Mouse (Mus musculus): Measurements from ENCODE around the gene Nav1. TPM values are rescaled to one million over a fixed set of nuclear protein-coding genes. Genes with fewer than 3 reads are reported as not detected.

The Nav1 gene
- polyA plus RNA-seq, 1 experiment from 2014 or later = 48.8 TPM

- ATAC-seq = peak; percentile 56
These were observed 43.2 kb downstream of the Nav1 start for GRCm38 (mm10) chr1:135563781-135564414.

GRCm38 (mm10) chr1:135562982-135563650 is 44.0 kb downstream of the Nav1 start:
- 65% methylated on average over 8 of the region's 8 CpGs for WGBS
- H3K9me3 ChIP-seq (ENCODE audit: control insufficient read depth, low read length) = no peaks in the 10 kb centered on the region
- peaks cover 63% of the 10 kb centered on the region for H3K4me1 ChIP-seq (ENCODE audit: control insufficient read depth, insufficient read depth, low read depth, low read length)
- H3K4me2 ChIP-seq (ENCODE audit: low read length) = no peak overlapping the region
- H3K36me3 ChIP-seq (ENCODE audit: control insufficient read depth, insufficient read depth, low read length) = no peaks in the 10 kb centered on the region
- peak overlapping the region; percentile 35; the same call in 1 of the 2 replicates for H3K27ac ChIP-seq (ENCODE audit: low read depth, low read length)
- H3K27me3 ChIP-seq (replicated peaks; ENCODE audit: control insufficient read depth, insufficient read depth, low read length) = no peaks in the 10 kb centered on the region
- 0 out of 2 replicates have a peak, but pooled peaks have one; percentile 1 for ATAC-seq
- H3K9ac ChIP-seq (ENCODE audit: low read depth, low read length) = no peak overlapping the region
- no peak overlapping the region for H3K4me3 ChIP-seq (ENCODE audit: low read length)

More at GRCm38 (mm10) chr1:135563781-135564414, 43.2 kb downstream of the Nav1 start:
- Histone ChIP-seq H3K4me2 (ENCODE audit: low read length) (no peak overlapping the region), H3K4me3 (ENCODE audit: low read length) (no peak overlapping the region), H3K27me3 (replicated peaks; ENCODE audit: control insufficient read depth, insufficient read depth, low read length) (no peaks in the 10 kb centered on the region), H3K27ac (ENCODE audit: low read depth, low read length) (peak overlapping the region; percentile 57), H3K9ac (ENCODE audit: low read depth, low read length) (no peak overlapping the region), H3K4me1 (ENCODE audit: control insufficient read depth, insufficient read depth, low read depth, low read length) (peaks cover 60% of the 10 kb centered on the region), H3K36me3 (ENCODE audit: control insufficient read depth, insufficient read depth, low read length) (no peaks in the 10 kb centered on the region), H3K9me3 (ENCODE audit: control insufficient read depth, low read length) (no peaks in the 10 kb centered on the region)
- 28% methylated on average over 9 of the region's 9 CpGs for WGBS

GRCm38 (mm10) chr1:135562115-135562514 is 45.0 kb downstream of the Nav1 start:
- H3K4me1 ChIP-seq (ENCODE audit: control insufficient read depth, insufficient read depth, low read depth, low read length) = peaks cover 65% of the 10 kb centered on the region
- H3K4me3 ChIP-seq (ENCODE audit: low read length) = no peak overlapping the region
- no peak overlapping the region for H3K27ac ChIP-seq (ENCODE audit: low read depth, low read length)
- H3K9ac ChIP-seq (ENCODE audit: low read depth, low read length) = no peak overlapping the region
- no peak for ATAC-seq
- H3K27me3 ChIP-seq (replicated peaks; ENCODE audit: control insufficient read depth, insufficient read depth, low read length) = no peaks in the 10 kb centered on the region
- no peaks in the 10 kb centered on the region for H3K9me3 ChIP-seq (ENCODE audit: control insufficient read depth, low read length)
- no peaks in the 10 kb centered on the region for H3K36me3 ChIP-seq (ENCODE audit: control insufficient read depth, insufficient read depth, low read length)
- no peak overlapping the region for H3K4me2 ChIP-seq (ENCODE audit: low read length)
- 18% methylated on average over 4 of the region's 4 CpGs for WGBS

GRCm38 (mm10) chr1:135561282-135561681 is 45.8 kb downstream of the Nav1 start:
- Histone ChIP-seq H3K36me3 (ENCODE audit: control insufficient read depth, insufficient read depth, low read length) (no peaks in the 10 kb centered on the region), H3K4me3 (ENCODE audit: low read length) (no peak overlapping the region), H3K27ac (ENCODE audit: low read depth, low read length) (peak overlapping the region; percentile 45; the same call in 1 of the 2 replicates), H3K4me1 (ENCODE audit: control insufficient read depth, insufficient read depth, low read depth, low read length) (peaks cover 68% of the 10 kb centered on the region), H3K9me3 (ENCODE audit: control insufficient read depth, low read length) (no peaks in the 10 kb centered on the region), H3K4me2 (ENCODE audit: low read length) (no peak overlapping the region), H3K27me3 (replicated peaks; ENCODE audit: control insufficient read depth, insufficient read depth, low read length) (no peaks in the 10 kb centered on the region), H3K9ac (ENCODE audit: low read depth, low read length) (no peak overlapping the region)
- ATAC-seq = no peak
- WGBS = 19% methylated on average over 6 of the region's 6 CpGs

GRCm38 (mm10) chr1:135557976-135558375 is 49.1 kb downstream of the Nav1 start:
- Histone ChIP-seq H3K27ac (ENCODE audit: low read depth, low read length) (no peak overlapping the region), H3K36me3 (ENCODE audit: control insufficient read depth, insufficient read depth, low read length) (no peaks in the 10 kb centered on the region), H3K9me3 (ENCODE audit: control insufficient read depth, low read length) (no peaks in the 10 kb centered on the region), H3K4me1 (ENCODE audit: control insufficient read depth, insufficient read depth, low read depth, low read length) (peaks cover 62% of the 10 kb centered on the region), H3K4me3 (ENCODE audit: low read length) (no peak overlapping the region), H3K4me2 (ENCODE audit: low read length) (no peak overlapping the region), H3K9ac (ENCODE audit: low read depth, low read length) (no peak overlapping the region), H3K27me3 (replicated peaks; ENCODE audit: control insufficient read depth, insufficient read depth, low read length) (no peaks in the 10 kb centered on the region)
- no peak for ATAC-seq
- WGBS = 38% methylated on average over 6 of the region's 6 CpGs

- no peak overlapping the region for H3K4me2 ChIP-seq (ENCODE audit: low read length)
- H3K27ac ChIP-seq (ENCODE audit: low read depth, low read length) = no peak overlapping the region; the same call in 1 of the 2 replicates
- no peak for ATAC-seq
- H3K4me1 ChIP-seq (ENCODE audit: control insufficient read depth, insufficient read depth, low read depth, low read length) = peaks cover 52% of the 10 kb centered on the region
- H3K27me3 ChIP-seq (replicated peaks; ENCODE audit: control insufficient read depth, insufficient read depth, low read length) = no peaks in the 10 kb centered on the region
- H3K36me3 ChIP-seq (ENCODE audit: control insufficient read depth, insufficient read depth, low read length) = no peaks in the 10 kb centered on the region
- H3K4me3 ChIP-seq (ENCODE audit: low read length) = no peak overlapping the region
- no peak overlapping the region for H3K9ac ChIP-seq (ENCODE audit: low read depth, low read length)
- WGBS = 83% methylated on average over 8 of the region's 8 CpGs
- no peaks in the 10 kb centered on the region for H3K9me3 ChIP-seq (ENCODE audit: control insufficient read depth, low read length)
These were observed 51.2 kb downstream of the Nav1 start for GRCm38 (mm10) chr1:135555885-135556284.

GRCm38 (mm10) chr1:135554632-135555260 is 52.3 kb downstream of the Nav1 start:
- Histone ChIP-seq H3K36me3 (ENCODE audit: control insufficient read depth, insufficient read depth, low read length) (no peaks in the 10 kb centered on the region), H3K4me1 (ENCODE audit: control insufficient read depth, insufficient read depth, low read depth, low read length) (peaks cover 47% of the 10 kb centered on the region), H3K27ac (ENCODE audit: low read depth, low read length) (0 out of 2 replicates have a peak overlapping the region, but pooled peaks have one; percentile 12), H3K9ac (ENCODE audit: low read depth, low read length) (peak overlapping the region; percentile 13; the same call in 1 of the 2 replicates), H3K27me3 (replicated peaks; ENCODE audit: control insufficient read depth, insufficient read depth, low read length) (no peaks in the 10 kb centered on the region), H3K4me2 (ENCODE audit: low read length) (peak overlapping the region; percentile 18), H3K9me3 (ENCODE audit: control insufficient read depth, low read length) (no peaks in the 10 kb centered on the region), H3K4me3 (ENCODE audit: low read length) (no peak overlapping the region)
- no peak for ATAC-seq
- WGBS = 15% methylated on average over 17 of the region's 17 CpGs

- H3K4me1 ChIP-seq (ENCODE audit: control insufficient read depth, insufficient read depth, low read depth, low read length) = peaks cover 55% of the 10 kb centered on the region
These were observed 53.5 kb downstream of the Nav1 start for GRCm38 (mm10) chr1:135553615-135554014.

GRCm38 (mm10) chr1:135553154-135553553 is 53.9 kb downstream of the Nav1 start:
- H3K36me3 ChIP-seq (ENCODE audit: control insufficient read depth, insufficient read depth, low read length) = no peaks in the 10 kb centered on the region
- WGBS = 47% methylated on average over 4 of the region's 4 CpGs
- no peak overlapping the region for H3K9ac ChIP-seq (ENCODE audit: low read depth, low read length)
- no peaks in the 10 kb centered on the region for H3K27me3 ChIP-seq (replicated peaks; ENCODE audit: control insufficient read depth, insufficient read depth, low read length)
- H3K4me3 ChIP-seq (ENCODE audit: low read length) = no peak overlapping the region
- H3K27ac ChIP-seq (ENCODE audit: low read depth, low read length) = no peak overlapping the region
- H3K4me1 ChIP-seq (ENCODE audit: control insufficient read depth, insufficient read depth, low read depth, low read length) = peaks cover 55% of the 10 kb centered on the region
- H3K4me2 ChIP-seq (ENCODE audit: low read length) = no peak overlapping the region
- ATAC-seq = no peak
- H3K9me3 ChIP-seq (ENCODE audit: control insufficient read depth, low read length) = no peaks in the 10 kb centered on the region

More at GRCm38 (mm10) chr1:135553615-135554014, 53.5 kb downstream of the Nav1 start:
- Histone ChIP-seq H3K9ac (ENCODE audit: low read depth, low read length) (no peak overlapping the region), H3K27ac (ENCODE audit: low read depth, low read length) (no peak overlapping the region), H3K4me3 (ENCODE audit: low read length) (no peak overlapping the region), H3K36me3 (ENCODE audit: control insufficient read depth, insufficient read depth, low read length) (no peaks in the 10 kb centered on the region), H3K27me3 (replicated peaks; ENCODE audit: control insufficient read depth, insufficient read depth, low read length) (no peaks in the 10 kb centered on the region), H3K4me2 (ENCODE audit: low read length) (no peak overlapping the region), H3K9me3 (ENCODE audit: control insufficient read depth, low read length) (no peaks in the 10 kb centered on the region)
- no peak for ATAC-seq
- WGBS = 38% methylated on average over 4 of the region's 4 CpGs
